Mouse (Mus musculus) mouse embryonic stem cell (cell line): Measurements from ENCODE around the gene Mfge8.

Experiments used
- in situ Hi-C, 2 experiments: fragments of 300-500 bp; cut with MboI; formaldehyde crosslinking; loops; 1 replicate in 1 of 2; 3 replicates in 1 of 2; pipeline ENCODE4 v1.14.3; 2019 to 2020; ENCODE audit warnings: low sequenced_read_pairs in 2 of 2, low pct_unique_long_range_greater_than_20kb in 1 of 2, mixed read lengths in 1 of 2; ENCODE audit not compliant: unreplicated experiment in 1 of 2

Gene Mfge8

GRCm38 (mm10) chr7:79139328-79139824, 9.5 kb downstream of the Mfge8 start:
- in situ Hi-C loops, result loop anchor here (5.0 to 25.0 kb wide), 4 partner anchors 88 to 223 kb away; no protein-coding TSS in a partner anchor

- in situ Hi-C loops, result loop anchor here (10.0 to 25.0 kb wide), 2 partner anchors 221 to 229 kb away; no protein-coding TSS in a partner anchor
These were observed 15.5 kb downstream of the Mfge8 start for GRCm38 (mm10) chr7:79133391-79133790.

DNA sequence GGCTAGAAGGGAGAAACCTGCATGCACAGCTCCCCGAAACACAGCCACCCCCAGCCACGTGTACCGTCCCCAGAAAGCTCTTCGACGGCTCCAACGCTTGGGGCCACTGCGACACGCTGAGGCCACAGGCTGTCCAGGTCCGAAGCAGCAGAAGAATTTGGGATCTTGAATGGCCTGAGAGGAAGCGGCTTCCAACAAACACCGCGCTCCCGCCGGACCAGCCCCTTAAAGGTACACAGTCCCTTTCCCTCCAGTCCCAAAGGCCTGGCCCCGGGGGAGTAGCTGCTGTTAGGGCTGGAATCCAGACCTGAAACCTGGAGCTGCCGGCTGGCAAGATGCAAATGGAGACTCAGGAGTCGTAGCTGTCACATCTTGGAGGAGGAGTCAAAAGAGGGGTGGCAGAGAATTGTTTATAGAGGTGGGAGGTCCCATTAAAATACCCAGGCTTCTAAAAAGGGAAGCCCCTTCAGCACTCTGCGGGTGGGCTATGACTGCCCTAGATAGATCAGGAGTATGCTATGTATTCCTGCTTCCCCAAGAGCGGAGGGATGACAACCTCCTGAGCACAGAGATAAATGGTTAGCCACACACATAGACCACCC, 17.9 kb downstream of the Mfge8 start, which contains the start of gene Hapln3:
Hapln3 (minus strand) TSS at position 176 of the 602 bp plus-strand sequence.
- in situ Hi-C loops, result loop anchor here (10.0 to 25.0 kb wide), 2 partner anchors 224 to 231 kb away; no protein-coding TSS in a partner anchor

- in situ Hi-C loops, result loop anchor here (10.0 to 25.0 kb wide), 2 partner anchors 224 to 232 kb away; no protein-coding TSS in a partner anchor
These were observed 18.5 kb downstream of the Mfge8 start for GRCm38 (mm10) chr7:79130385-79130784.

DNA sequence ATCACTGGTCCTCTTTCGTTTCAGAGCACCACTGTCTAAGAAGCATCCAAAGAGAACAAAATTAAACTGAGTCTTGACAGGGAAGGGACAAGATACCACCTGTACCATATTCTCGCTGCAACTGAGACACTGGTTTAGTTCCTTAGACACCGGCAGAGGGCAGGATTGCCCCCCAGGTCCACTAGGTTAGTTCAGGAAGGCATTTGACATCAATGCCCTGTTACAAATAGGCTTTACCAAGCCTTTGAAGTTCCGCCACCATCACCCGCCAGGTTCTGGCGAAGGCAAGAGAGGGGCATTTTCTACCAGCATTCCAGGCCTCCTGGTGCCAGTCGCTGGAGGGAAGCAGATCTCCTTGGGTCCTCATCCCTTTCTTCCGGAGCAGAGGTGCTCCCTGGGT, 19.0 kb downstream of the Mfge8 start:
- in situ Hi-C loops, result loop anchor here (10.0 to 25.0 kb wide), 2 partner anchors 225 to 232 kb away; no protein-coding TSS in a partner anchor

GRCm38 (mm10) chr7:79123465-79123864, 25.4 kb downstream of the Mfge8 start:
- in situ Hi-C loops, result no loop called here

DNA sequence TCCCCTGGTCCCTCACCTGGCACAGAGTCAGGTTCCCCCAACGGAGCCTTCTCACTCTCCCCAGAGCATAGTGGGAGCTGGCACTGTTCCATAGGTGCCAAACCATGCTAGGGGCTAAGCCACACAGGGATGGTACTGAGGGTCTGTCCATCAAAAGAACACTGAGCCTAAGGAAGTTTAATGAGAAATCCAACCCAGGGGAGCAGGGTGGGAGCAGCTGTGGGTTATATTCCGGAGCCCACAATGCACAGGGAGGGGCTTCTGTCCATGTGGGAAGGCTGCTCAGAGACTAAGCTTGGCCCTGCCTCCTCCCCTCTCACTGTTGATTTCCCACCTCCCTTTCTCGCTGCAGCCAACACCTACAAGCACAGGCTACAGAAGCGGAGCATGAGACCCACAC, 35.0 kb downstream of the Mfge8 start:
- in situ Hi-C loops, result no loop called here

- in situ Hi-C loops, result no loop called here
These were observed 52.4 kb downstream of the Mfge8 start for GRCm38 (mm10) chr7:79096492-79096891.

GRCm38 (mm10) chr7:79089111-79089510, 59.7 kb downstream of the Mfge8 start:
- in situ Hi-C loops, result loop anchor here in 1 of 2 experiments (5.0 kb wide), 1 partner anchor 172 kb away; no protein-coding TSS in a partner anchor
